Mouse (Mus musculus) kidney, embryonic 16.5 days (tissue): ENCODE results near the gene Traf2. TPM values are rescaled to one million over a fixed set of nuclear protein-coding genes. Genes with fewer than 3 reads are reported as not detected.

Experiments used
- ATAC-seq: fragments of 200-750 bp; cut with Nextera tagmentation; 2 replicates; pipeline ENCODE4 v1.8.0; 2017; ENCODE audit warnings: moderate TSS enrichment; ENCODE audit not compliant: low FRiP score, low TSS enrichment
- H3K27ac ChIP-seq: fragments of 300-500 bp; sonication (generic); 2 replicates; pipeline ENCODE4 v1.5.1; 2014; ENCODE audit warnings: low read length
- H3K27me3 ChIP-seq: fragments of 300-500 bp; sonication (generic); 2 replicates; pipeline ENCODE4 v1.6.1; 2014; ENCODE audit warnings: low read length, control low read depth, mixed read lengths; ENCODE audit not compliant: insufficient read depth
- H3K36me3 ChIP-seq: fragments of 300-500 bp; sonication (generic); 2 replicates; pipeline ENCODE4 v1.6.1; 2014; ENCODE audit warnings: low read length, control low read depth, mixed read lengths; ENCODE audit not compliant: insufficient read depth
- H3K4me1 ChIP-seq: fragments of 300-500 bp; sonication (generic); 2 replicates; pipeline ENCODE4 v1.6.1; 2014; ENCODE audit warnings: low read length, control low read depth, mixed read lengths; ENCODE audit not compliant: insufficient read depth
- H3K4me2 ChIP-seq: fragments of 300-500 bp; sonication (generic); replicated peaks from 2 replicates; pipeline ENCODE4 v1.6.1; 2014; ENCODE audit warnings: low read depth, low read length
- H3K4me3 ChIP-seq: fragments of 300-500 bp; sonication (generic); 2 replicates; pipeline ENCODE4 v1.5.1; 2014; ENCODE audit warnings: mild to moderate bottlenecking, low read length
- H3K9ac ChIP-seq: fragments of 300-500 bp; sonication (generic); replicated peaks from 2 replicates; pipeline ENCODE4 v1.6.1; 2014; ENCODE audit warnings: low read length
- H3K9me3 ChIP-seq: fragments of 300-500 bp; sonication (generic); 2 replicates; pipeline ENCODE4 v1.6.1; 2016; ENCODE audit warnings: low read length, control low read depth
- WGBS: fragments of 180-500 bp; shearing (Covaris S2); extraction: QIAGEN DNeasy Blood & Tissue Kit; methylation state at CpG from one replicate; pipeline ENCODE4 v1.1.7; 2014; 5-methylcytosine and 5-hydroxymethylcytosine counted together
- polyA plus RNA-seq: library from polyadenylated mRNA; unstranded; fragments of >200 nt; fragmentation: Nextera tagmentation; extraction: Ambion mirVana; gene quantifications from 2 replicates; pipeline ENCODE4 v1.2.1, GENCODE M21; 2015

Traf2 gene
- polyA plus RNA-seq, 1 experiment from 2014 or later = 43.6 TPM

DNA sequence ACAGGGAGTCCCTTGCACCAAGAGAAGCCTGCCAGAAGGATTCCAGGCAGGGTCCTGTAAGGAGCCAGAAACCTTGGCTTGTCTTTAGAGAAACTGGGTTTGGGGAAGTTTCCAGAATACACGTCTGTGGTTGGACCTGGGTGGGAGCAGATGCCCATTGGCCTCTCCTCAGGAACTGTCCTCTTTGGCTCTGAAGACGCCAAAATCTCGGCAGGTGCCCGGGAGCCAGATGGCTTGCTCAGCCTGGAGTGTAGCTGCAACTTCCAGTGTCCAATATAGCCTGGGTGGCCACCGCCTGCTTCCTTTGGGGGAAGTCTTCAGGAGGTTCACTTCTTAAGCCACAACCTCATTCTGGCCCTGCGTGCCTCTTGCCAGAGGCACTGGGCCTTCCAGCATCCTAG is 35.2 kb upstream of the Traf2 start:
- 32% methylated on average over 6 of the region's 6 CpGs for WGBS
- no peak overlapping the region for H3K27ac ChIP-seq

DNA sequence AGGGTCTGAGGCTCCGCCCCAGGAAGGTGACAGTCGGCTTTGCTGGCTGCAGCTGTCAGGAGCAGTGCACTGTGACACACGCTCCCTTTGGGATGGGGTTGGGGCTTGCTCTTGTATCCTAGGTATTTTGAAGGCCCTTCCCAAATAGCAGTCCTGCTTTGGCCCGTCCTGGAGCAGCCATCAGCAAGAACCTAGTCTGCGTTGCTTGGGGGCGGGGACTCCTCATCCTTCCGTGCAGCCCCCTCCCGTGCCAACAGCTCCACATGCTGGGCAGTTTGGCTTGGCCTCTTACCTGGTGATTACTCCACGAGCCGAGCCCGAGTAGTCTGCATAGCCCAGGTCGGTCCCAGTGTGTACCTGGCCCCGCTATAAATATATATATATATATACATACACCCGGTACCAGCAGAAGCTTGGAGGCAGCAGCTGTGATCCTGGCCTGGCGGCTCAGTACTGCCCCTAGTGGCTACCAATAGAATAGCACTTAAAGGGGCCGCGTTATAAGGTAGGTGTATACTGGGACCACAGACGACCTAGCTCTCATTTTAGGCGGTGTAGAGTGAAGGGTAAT is 34.6 kb upstream of the Traf2 start, which contains the start of gene Ajm1:
Gene Ajm1, minus strand, starts transcription at position 464 of the 571 bp plus-strand sequence.
- peak within 1 kb of the TSS; percentile 74 for H3K4me2 ChIP-seq
- H3K27ac ChIP-seq = no peak within 1 kb of the TSS
- peak within 1 kb of the TSS; percentile 42 for H3K4me3 ChIP-seq
- peak within 1 kb of the TSS; percentile 27 for H3K9ac ChIP-seq
- peaks cover 49% of the 10 kb centered on the region for H3K27me3 ChIP-seq
- ATAC-seq = peak; percentile 60
- WGBS = 6% methylated on average over 19 of the region's 19 CpGs
- H3K36me3 ChIP-seq = peaks cover 26% of the 10 kb centered on the region
- H3K9me3 ChIP-seq = no peaks in the 10 kb centered on the region
- H3K4me1 ChIP-seq = peaks cover 48% of the 10 kb centered on the region

More for the DNA sequence above, 35.2 kb upstream of the Traf2 start:
- H3K36me3 ChIP-seq = peaks cover 29% of the 10 kb centered on the region
- H3K4me2 ChIP-seq = no peak overlapping the region
- H3K9ac ChIP-seq = no peak overlapping the region
- H3K27me3 ChIP-seq = peaks cover 43% of the 10 kb centered on the region
- no peak overlapping the region for H3K4me3 ChIP-seq
- H3K4me1 ChIP-seq = peaks cover 48% of the 10 kb centered on the region
- ATAC-seq = no peak
- no peaks in the 10 kb centered on the region for H3K9me3 ChIP-seq

GRCm38 (mm10) chr2:25580621-25581101 is 33.9 kb upstream of the Traf2 start:
- peaks cover 24% of the 10 kb centered on the region for H3K36me3 ChIP-seq
- ATAC-seq = no peak
- peaks cover 55% of the 10 kb centered on the region for H3K27me3 ChIP-seq
- peaks cover 51% of the 10 kb centered on the region for H3K4me1 ChIP-seq
- H3K27ac ChIP-seq = no peak overlapping the region
- H3K9me3 ChIP-seq = no peaks in the 10 kb centered on the region
- no peak overlapping the region for H3K9ac ChIP-seq
- 50% methylated on average over 6 of the region's 6 CpGs for WGBS
- no peak overlapping the region for H3K4me2 ChIP-seq
- H3K4me3 ChIP-seq = no peak overlapping the region

DNA sequence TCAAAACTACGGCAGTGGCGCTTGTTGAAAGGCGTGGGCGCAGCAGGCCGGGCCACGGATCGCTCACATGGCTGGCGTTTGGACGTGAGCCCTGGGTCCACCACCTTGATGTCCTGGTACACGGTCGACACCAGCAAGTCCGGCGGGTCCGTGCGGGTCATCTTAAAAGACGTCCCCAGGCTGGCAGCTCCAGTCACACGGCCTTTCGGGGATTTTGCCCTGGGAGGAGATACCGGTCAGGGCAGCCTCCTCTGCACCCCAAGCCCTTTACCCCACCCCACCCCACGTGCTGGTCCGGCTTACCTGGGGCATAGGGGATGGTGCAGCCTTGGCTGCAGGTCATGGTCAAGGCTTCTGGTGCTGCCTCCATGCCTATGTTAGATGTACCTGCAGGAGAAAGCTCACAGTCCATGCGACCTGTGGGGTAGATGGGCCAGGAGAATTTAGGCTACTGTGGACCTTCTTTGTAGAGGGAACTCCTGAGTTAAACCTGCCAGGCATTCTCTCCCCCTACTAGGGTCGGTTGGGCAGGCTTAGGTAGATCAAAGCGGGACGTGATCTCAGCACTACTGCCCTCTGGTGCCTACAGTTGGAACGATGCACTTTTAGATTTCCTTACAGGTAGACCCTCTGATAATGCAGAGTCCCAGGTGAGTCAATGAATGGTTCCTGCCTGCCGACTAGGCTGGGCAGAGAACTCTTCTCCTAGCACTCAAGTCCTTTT is 33.2 kb upstream of the Traf2 start:
- H3K4me3 ChIP-seq = peak overlapping the region; percentile 29
- H3K4me1 ChIP-seq = peaks cover 55% of the 10 kb centered on the region
- no peaks in the 10 kb centered on the region for H3K9me3 ChIP-seq
- H3K36me3 ChIP-seq = peaks cover 17% of the 10 kb centered on the region
- no peak for ATAC-seq
- 5% methylated on average over 27 of the region's 27 CpGs for WGBS
- H3K27me3 ChIP-seq = peaks cover 55% of the 10 kb centered on the region
- H3K4me2 ChIP-seq = peak overlapping the region; percentile 46
- H3K27ac ChIP-seq = no peak overlapping the region
- no peak overlapping the region for H3K9ac ChIP-seq

GRCm38 (mm10) chr2:25578796-25579736 is 32.3 kb upstream of the Traf2 start:
- Histone ChIP-seq H3K27me3 (peaks cover 55% of the 10 kb centered on the region), H3K4me1 (peaks cover 57% of the 10 kb centered on the region), H3K4me2 (peak overlapping the region; percentile 46), H3K36me3 (peaks cover 9% of the 10 kb centered on the region; the same call in 1 of the 2 replicates), H3K4me3 (peak overlapping the region; percentile 29), H3K9me3 (no peaks in the 10 kb centered on the region), H3K9ac (no peak overlapping the region), H3K27ac (no peak overlapping the region)
- 6% methylated on average over 77 of the region's 77 CpGs for WGBS
- no peak for ATAC-seq

GRCm38 (mm10) chr2:25577951-25578795 is 31.4 kb upstream of the Traf2 start:
- no peak for ATAC-seq
- Histone ChIP-seq H3K27me3 (peaks cover 55% of the 10 kb centered on the region), H3K27ac (no peak overlapping the region), H3K4me1 (peaks cover 66% of the 10 kb centered on the region), H3K9me3 (no peaks in the 10 kb centered on the region), H3K4me3 (peak overlapping the region; percentile 29), H3K4me2 (peak overlapping the region; percentile 50), H3K36me3 (no peaks in the 10 kb centered on the region), H3K9ac (peak overlapping the region; percentile 52)
- WGBS = 4% methylated on average over 75 of the region's 75 CpGs

- peak overlapping the region; percentile 52 for H3K9ac ChIP-seq
- no peak for ATAC-seq
- H3K9me3 ChIP-seq = no peaks in the 10 kb centered on the region
- H3K27ac ChIP-seq = no peak overlapping the region
- no peaks in the 10 kb centered on the region for H3K36me3 ChIP-seq
- peak overlapping the region; percentile 29 for H3K4me3 ChIP-seq
- peaks cover 55% of the 10 kb centered on the region for H3K27me3 ChIP-seq
- 14% methylated on average over 92 of the region's 92 CpGs for WGBS
- peaks cover 64% of the 10 kb centered on the region for H3K4me1 ChIP-seq
- H3K4me2 ChIP-seq = peak overlapping the region; percentile 50
Measured at GRCm38 (mm10) chr2:25576965-25577891, 30.5 kb upstream of the Traf2 start.

DNA sequence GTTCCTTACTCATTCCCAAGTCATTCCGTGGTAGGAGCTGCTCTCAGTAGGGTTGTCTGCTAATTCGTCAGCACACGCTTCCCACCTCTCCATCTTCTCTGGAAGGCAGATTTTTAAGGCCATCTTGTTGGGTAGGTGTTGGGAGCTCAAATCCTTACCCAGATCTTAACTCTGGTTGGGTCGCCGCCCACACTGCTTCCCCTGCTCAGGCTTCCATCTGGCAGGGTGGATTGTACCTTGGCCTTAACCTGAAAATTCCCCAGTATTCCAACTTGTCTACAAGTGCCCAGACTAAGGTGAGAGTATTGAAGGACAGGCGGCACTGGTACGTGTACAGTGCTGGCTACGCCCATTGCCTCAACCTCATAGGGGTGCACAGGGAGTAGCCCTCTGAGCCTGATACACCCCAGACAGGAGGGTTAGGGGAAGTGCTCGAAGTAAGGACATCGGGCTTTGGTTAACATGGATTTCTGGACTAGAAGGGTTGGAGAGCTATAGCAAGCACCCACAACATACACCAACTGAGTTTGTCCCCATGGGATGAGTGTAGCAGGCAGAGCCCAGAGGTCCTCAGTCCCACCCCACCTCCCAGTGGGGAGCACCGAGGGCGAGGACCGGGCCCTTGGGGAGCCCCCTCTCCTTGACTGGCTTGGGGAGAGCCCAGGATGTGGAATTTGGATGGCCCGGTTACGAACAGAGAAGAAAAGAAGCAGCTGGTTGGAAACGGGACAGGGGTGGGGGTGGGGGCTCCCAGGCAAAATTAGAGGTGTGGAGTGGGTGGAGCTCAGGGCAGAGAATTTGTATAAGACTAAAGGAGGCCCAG is 29.5 kb upstream of the Traf2 start:
- 79% methylated on average over 16 of the region's 16 CpGs for WGBS
- Histone ChIP-seq H3K27me3 (peaks cover 55% of the 10 kb centered on the region), H3K36me3 (no peaks in the 10 kb centered on the region), H3K9me3 (no peaks in the 10 kb centered on the region), H3K27ac (no peak overlapping the region), H3K4me1 (peaks cover 57% of the 10 kb centered on the region), H3K4me2 (no peak overlapping the region), H3K4me3 (no peak overlapping the region), H3K9ac (no peak overlapping the region; the same call in 1 of the 2 replicates)
- no peak for ATAC-seq
